Mouse (Mus musculus) Muller cell, postnatal 12 days (primary cell): Measurements from ENCODE around the gene Napepld.
"Not testable (repeated sequence)": the region's sequence is repeated elsewhere in the genome, so short reads cannot be mapped to it uniquely, and the experiment has no call there.

Experiments
- DNase-seq: peaks from one replicate; pipeline ENCODE4 v3.0.0-alpha.2; 2015; ENCODE audit errors: inconsistent ontology term

Napepld gene

GRCm38 (mm10) chr5:21706546-21706945 lies 5.3 kb upstream of the Napepld start:
- DNase-seq = no peak

GRCm38 (mm10) chr5:21703708-21704107 lies 2.5 kb upstream of the Napepld start:
- no peak for DNase-seq

- DNase-seq = no peak
Observed at GRCm38 (mm10) chr5:21702873-21703475, 1.8 kb upstream of the Napepld start.

GRCm38 (mm10) chr5:21702009-21702364 lies 791 bp upstream of the Napepld start:
- DNase-seq = peak; percentile 13

GRCm38 (mm10) chr5:21700934-21701333 lies 262 bp downstream of the Napepld start:
- no peak for DNase-seq

- no peak for DNase-seq
Observed at GRCm38 (mm10) chr5:21700272-21700821, 849 bp downstream of the Napepld start.

GRCm38 (mm10) chr5:21699555-21699954 lies 1.6 kb downstream of the Napepld start:
- DNase-seq = not testable (repeated sequence)

- DNase-seq = no peak
Observed at GRCm38 (mm10) chr5:21694854-21695490, 6.2 kb downstream of the Napepld start.

GRCm38 (mm10) chr5:21693372-21693870 lies 7.8 kb downstream of the Napepld start:
- DNase-seq = no peak

- DNase-seq = no peak
Observed at GRCm38 (mm10) chr5:21692230-21692629, 9.0 kb downstream of the Napepld start.

- no peak for DNase-seq
Observed at GRCm38 (mm10) chr5:21687042-21687441, 14.2 kb downstream of the Napepld start.

GRCm38 (mm10) chr5:21685001-21685400 lies 16.2 kb downstream of the Napepld start:
- no peak for DNase-seq

GRCm38 (mm10) chr5:21683811-21684210 lies 17.4 kb downstream of the Napepld start:
- no peak for DNase-seq

- DNase-seq = no peak
Observed at GRCm38 (mm10) chr5:21680940-21681339, 20.3 kb downstream of the Napepld start.

GRCm38 (mm10) chr5:21680029-21680428 lies 21.2 kb downstream of the Napepld start:
- peak; percentile 43 for DNase-seq

- DNase-seq = no peak
Observed at GRCm38 (mm10) chr5:21678363-21678762, 22.8 kb downstream of the Napepld start.

- DNase-seq = no peak
Observed at GRCm38 (mm10) chr5:21677939-21678338, 23.3 kb downstream of the Napepld start.

- DNase-seq = no peak
Observed at GRCm38 (mm10) chr5:21675494-21675893, 25.7 kb downstream of the Napepld start.

GRCm38 (mm10) chr5:21675019-21675418 lies 26.2 kb downstream of the Napepld start:
- no peak for DNase-seq

GRCm38 (mm10) chr5:21673742-21674141 lies 27.5 kb downstream of the Napepld start:
- no peak for DNase-seq

GRCm38 (mm10) chr5:21672812-21673635 lies 28.2 kb downstream of the Napepld start:
- peak; percentile 24 for DNase-seq

- no peak for DNase-seq
Observed at GRCm38 (mm10) chr5:21669307-21669706, 31.9 kb downstream of the Napepld start.
